Mouse (Mus musculus): Measurements from ENCODE around the gene Rag1. TPM values are rescaled to one million over a fixed set of nuclear protein-coding genes. Genes with fewer than 3 reads are reported as not detected.

Gene Rag1
- not detected for polyA plus RNA-seq (2014; fragmentation: Illumina TruSeq; extraction: RNeasy Lipid Tissue Mini Kit (QIAGEN cat#74804); ENCODE audit: low read depth, low replicate concordance)

GRCm38 (mm10) chr2:101649114-101649671 is at the start of gene Rag1, which contains the start of gene B230118H07Rik:
Gene Rag1 (minus strand): TSS chr2:101649501.
Gene B230118H07Rik (minus strand): TSS chr2:101649532.

GRCm38 (mm10) chr2:101678236-101679021 is 29.1 kb upstream of the Rag1 start, which contains the start of gene Traf6:
Gene Traf6 (plus strand): TSS chr2:101678429.

GRCm38 (mm10) chr2:101624526-101624925 is 24.8 kb downstream of the Rag1 start, which contains the start of gene Rag2:
Gene Rag2 (plus strand): TSS chr2:101624718.

Other genes starting within 250 kb of the Rag1 start
- not detected for gene Rag2, start 24.8 kb downstream of the Rag1 start, polyA plus RNA-seq (2014; fragmentation: Illumina TruSeq; extraction: RNeasy Lipid Tissue Mini Kit (QIAGEN cat#74804); ENCODE audit: low read depth, low replicate concordance)
- gene B230118H07Rik, start within 50 bp of the Rag1 start, polyA plus RNA-seq (2014; fragmentation: Illumina TruSeq; extraction: RNeasy Lipid Tissue Mini Kit (QIAGEN cat#74804); ENCODE audit: low read depth, low replicate concordance): 138 TPM
- gene Traf6, start 28.9 kb upstream of the Rag1 start, polyA plus RNA-seq (2014; fragmentation: Illumina TruSeq; extraction: RNeasy Lipid Tissue Mini Kit (QIAGEN cat#74804); ENCODE audit: low read depth, low replicate concordance): 37.7 TPM
- 2.7 TPM for gene Prr5l, start 233.5 kb upstream of the Rag1 start, polyA plus RNA-seq (2014; fragmentation: Illumina TruSeq; extraction: RNeasy Lipid Tissue Mini Kit (QIAGEN cat#74804); ENCODE audit: low read depth, low replicate concordance)
- 1.4 TPM for gene Commd9, start 236.7 kb upstream of the Rag1 start, polyA plus RNA-seq (2014; fragmentation: Illumina TruSeq; extraction: RNeasy Lipid Tissue Mini Kit (QIAGEN cat#74804); ENCODE audit: low read depth, low replicate concordance)

Measured in adrenal gland, adult 10 weeks (tissue).